Mouse (Mus musculus) bone marrow, adult 2 months (tissue): ENCODE measurements at regions not wholly inside any gene's neighbourhood (a gene's known extent, or its start where the extent isn't known, plus 50 kb on each side); places are given as distances from the start of the nearest gene placed in this dataset.

ENCODE experiments used
- CTCF ChIP-seq: fragments of 200-500 bp; IDR thresholded peaks from 2 replicates; pipeline ENCODE4 v1.5.1; 2011; ENCODE audit warnings: low read length, control low read depth; ENCODE audit not compliant: control insufficient read depth, insufficient read depth
- POLR2A ChIP-seq: fragments of 200-500 bp; IDR thresholded peaks from 2 replicates; pipeline ENCODE4 v1.6.1; 2011; ENCODE audit warnings: low read depth, mild to moderate bottlenecking, control low read depth, low read length, borderline replicate concordance; ENCODE audit not compliant: control insufficient read depth

- TF ChIP-seq CTCF (no peak), POLR2A (no peak)
Observed at GRCm38 (mm10) chr2:50916323-50917221, 232.3 kb downstream of the Rnd3 start.
